Mouse (Mus musculus) lung, postnatal 25 days (tissue): ENCODE results near the gene Fxyd2.

Experiments
- DNase-seq: peaks from one replicate; pipeline ENCODE4 v3.0.0; 2022; ENCODE audit warnings: low spot score

The Fxyd2 gene

DNA sequence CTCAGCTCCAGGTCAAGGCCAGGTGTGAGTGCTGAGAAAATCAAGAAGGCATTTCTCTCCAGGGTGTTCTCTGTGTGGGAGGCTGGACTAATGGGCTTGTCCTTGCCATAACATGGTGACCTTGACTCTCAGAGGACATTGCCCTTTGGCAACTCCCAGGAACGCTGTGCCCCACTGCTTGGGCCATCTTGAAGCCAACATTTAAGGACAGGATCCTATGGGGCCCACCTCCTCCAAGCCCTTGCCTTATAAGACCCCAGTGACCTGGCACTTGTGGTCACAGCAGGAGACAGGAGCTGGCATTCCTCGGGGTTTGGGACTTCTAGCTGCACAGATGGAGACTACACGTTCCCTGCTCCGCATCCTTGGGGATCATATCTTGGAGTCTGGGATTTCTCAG, at the start of gene Fxyd2:
Gene Fxyd2 (plus strand): TSS at position 236 of the 400 bp plus-strand sequence.
- no peak for DNase-seq

DNA sequence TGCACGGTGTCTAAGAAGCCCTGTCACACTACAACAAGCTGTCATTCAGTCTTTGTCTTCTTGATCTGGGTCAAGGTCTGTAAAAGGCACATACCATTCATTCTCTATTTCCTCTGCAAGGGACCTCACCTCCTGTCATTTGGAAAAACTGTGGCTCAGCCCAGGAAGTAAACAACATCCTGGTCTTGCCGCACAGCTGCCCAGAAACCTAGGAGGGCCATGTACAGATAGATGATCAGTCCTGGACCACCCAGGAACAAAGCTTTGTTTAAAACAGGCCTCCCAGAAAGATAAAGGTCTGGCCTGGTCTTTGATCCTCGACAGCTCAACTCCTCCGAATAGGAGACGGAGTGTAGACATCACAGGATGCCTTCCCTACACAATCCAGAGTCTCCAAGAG, 49.6 kb upstream of the Fxyd2 start:
- no peak for DNase-seq

DNA sequence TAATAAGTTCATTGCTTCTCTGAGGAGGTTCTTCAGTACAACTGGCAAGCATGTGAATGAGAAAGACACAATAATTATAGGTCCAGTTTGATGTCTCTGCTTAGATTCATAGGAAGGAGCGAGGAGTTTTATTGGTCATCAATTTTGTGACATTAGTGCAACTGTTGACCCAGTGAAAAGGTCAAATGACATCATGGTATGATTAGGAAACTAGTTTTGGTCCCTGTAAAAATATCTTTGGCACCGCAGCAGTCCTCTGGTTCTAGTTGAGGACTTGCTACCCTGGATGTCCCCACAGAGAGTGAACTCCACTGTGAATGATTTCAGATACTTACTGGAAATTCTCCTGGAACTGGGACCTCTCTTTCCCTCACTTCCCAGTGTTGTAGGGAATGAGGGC, 44.3 kb upstream of the Fxyd2 start:
- no peak for DNase-seq

DNA sequence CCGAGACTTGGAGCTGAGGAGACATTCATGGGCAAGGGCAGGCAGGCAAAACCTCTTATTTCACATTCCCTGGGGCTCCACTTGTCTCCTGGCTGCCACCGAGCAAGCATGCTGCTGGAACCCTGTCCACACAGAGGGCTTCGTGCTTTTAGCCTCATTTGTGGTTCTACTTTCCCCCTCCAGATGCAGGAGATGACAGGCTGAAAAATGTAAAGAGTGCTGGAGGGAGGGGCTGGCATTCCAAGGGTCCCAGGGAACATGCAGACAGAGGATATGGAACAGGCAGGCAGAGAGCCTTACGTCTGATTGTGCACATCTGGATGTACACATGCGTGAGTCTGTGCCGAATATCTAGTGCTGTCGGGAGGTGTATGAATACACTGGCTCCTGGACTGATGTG, 41.1 kb upstream of the Fxyd2 start:
- no peak for DNase-seq

DNA sequence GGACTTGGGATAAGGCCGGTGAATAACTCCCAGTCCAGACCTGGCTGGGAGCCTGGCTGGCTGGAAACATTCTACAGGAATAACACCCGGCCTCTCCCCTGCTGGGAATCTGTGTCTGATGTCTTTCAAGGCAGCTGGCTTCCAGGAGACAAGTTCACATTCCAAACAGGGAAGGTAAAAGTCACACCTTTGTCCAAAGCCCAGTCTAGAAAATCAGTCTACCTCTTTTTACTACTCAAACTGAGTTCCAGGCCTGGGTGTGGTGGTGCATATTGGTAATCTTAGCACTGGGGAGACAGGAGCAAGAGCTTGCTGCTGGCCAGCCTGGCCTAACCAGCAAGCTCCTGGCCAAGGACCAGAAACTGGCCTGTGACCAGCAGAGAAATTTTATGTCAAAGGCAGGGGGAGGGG, 37.4 kb upstream of the Fxyd2 start:
- no peak for DNase-seq

DNA sequence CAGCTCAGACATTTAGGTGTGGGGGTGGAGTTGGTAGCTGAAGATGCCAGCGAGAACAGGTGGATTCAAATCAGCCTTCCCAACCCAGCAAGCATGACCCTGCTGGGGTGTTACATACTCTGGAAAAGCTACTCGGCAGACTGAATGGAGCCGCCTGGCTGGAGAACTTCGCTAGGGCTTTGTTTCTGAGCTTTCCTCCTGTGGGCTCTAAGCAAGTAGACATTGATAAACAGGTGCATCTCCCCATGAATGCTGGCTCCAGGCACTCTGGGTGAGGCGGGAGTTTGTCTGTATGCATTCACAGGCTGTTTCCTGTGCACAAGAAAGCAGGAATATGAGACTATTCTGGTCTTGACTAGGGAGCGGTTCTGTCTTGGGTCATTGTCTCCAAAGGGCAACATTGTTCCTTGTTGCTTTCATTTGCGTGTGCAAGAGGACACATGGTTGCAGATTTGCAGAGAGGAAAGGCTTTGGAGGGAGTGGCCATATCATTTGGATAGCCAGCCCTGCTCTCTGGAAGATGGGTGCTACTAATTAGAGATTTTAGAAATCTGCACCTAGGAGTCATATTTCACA, 35.7 kb upstream of the Fxyd2 start:
- DNase-seq = no peak

DNA sequence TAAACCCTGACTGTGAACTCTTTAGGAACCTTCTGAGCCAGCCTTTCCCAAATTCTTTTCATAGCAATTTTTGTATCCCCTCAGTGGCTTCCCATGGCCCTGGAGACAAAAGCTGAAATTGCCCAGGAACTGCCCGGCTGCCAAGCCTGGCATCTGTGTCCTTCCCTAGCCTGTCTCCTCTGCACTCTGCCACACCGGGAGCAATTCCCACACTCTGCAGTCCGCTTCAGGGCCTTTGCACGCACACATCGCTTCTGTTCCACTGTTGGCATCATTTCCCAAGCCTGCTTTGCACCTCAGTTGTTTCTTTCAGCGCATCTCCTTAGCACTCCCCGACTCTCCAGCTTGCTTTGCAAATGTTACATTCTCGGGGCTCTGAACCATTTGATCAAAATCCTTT, 31.8 kb upstream of the Fxyd2 start:
- DNase-seq = no peak

DNA sequence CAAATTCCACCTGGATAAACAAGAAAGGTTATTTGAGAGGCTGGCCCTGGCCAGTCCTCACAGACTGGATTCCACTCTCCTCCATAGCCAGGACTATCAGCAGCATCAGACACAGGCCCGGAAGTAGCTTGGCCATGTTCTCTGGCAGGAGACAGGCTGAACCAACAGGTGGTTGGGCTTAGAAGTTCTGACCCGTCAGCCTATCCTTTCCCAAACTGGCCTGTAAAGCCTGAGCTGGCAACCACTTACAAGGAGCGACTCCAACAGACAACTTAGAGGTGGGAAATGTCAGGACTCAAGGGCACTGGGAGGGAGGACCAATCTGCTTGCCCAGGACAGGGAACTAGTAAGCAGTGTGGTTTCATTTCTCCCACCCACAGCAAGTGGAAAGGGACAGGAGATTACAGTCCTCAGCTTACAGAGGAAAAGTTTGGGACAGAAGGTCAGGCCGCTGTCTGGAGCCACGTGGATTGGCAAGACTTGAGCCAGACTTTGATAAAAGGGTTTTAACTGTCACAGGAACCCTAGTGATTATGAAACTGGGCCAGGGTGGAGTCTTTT, 31.0 kb upstream of the Fxyd2 start:
- DNase-seq = no peak

DNA sequence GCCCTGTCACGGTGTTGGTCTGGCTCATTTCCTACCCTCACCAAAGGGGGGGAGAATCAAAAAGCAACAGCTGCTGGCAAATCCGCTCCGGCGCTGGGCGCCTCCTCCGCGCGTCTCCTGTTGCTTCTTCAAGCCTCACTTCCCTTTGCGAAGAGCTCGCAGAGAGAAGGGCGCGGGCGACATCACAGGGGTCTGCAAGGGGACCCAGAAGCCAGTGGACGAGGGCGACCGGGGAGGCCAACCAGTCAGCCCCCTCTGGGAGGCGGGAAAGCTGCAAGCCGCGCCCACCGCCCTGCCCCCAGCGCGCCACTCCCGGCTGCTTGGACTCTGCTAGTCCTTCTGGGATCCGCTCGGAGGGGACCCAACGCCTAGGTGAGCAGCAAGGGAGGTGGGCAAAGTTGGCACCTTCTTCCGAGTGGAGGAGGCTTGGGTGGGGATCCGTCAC, 29.3 kb upstream of the Fxyd2 start, which contains the start of gene Fxyd6:
Gene Fxyd6 (plus strand): TSS at position 69 of the 445 bp plus-strand sequence.
- DNase-seq = no peak

DNA sequence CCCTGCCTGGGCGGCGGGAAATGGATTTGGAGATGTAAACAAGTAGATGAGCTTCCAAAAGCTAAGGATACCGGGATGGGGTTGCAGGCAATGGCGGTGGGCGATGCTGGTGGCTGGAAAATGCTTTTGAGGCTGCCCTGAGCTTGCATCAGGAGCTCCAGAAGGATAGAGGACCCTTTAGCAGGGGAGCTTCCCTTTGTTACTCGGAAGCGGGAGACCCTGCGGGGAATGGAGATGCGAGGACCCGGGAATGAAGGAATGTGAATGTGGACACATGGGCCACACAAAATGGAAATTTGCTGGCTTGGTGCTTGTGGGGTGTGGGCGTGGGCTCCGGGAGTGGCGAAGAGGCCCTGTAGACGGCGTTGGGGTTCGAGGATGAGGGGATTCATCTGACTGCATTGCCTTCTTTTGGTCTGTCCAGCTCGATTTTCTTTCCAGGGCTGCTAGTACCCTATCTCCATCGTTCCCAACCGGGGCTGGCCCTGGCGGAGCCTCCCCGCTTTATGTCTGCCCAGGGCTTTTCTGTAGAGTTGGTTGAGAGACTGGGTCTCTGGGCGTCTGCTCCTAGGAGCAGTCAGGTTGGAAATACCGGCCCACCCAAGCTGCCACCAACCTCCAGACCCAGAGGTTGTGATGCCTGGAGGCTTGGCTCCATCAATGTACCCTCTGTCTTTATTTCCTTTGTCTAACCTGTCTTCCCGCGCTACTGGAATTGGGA, 28.7 kb upstream of the Fxyd2 start:
- no peak for DNase-seq

DNA sequence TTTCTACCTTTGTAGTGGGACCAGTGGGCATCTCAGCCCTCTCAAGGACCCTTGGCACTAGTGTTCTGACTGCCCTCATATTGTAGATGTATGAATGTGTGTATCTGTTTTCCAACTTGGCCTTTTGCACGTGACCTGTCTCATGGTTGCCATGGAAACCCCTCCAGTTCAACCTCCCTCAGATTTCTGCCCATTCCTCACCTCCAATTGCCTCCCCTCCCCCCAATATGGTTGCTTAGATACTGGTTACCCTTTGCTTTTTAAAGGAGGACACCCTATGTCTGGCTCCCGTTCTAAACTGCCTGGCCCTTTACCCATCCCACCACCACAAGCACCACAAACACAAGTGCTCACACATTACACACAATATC, 28.1 kb upstream of the Fxyd2 start:
- no peak for DNase-seq

DNA sequence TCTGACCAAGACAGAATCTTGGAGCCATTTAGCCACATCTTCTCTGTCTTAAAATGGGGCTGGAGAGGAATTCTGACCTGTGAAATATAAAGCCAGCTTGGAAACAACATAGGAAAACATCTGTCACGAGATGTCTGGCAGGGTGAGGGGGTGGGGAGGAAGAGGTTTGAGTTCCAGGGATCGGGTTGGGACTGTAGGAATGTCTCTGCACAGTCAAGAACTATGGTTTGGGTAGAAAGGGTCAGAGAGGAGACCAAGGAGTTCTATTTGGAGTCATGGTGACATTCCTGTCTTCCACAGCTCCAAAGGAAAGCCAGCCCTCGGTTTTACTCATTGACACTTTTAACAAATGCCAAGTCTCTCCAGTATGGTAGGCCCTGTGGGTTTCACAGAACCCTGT, 25.6 kb upstream of the Fxyd2 start:
- no peak for DNase-seq

DNA sequence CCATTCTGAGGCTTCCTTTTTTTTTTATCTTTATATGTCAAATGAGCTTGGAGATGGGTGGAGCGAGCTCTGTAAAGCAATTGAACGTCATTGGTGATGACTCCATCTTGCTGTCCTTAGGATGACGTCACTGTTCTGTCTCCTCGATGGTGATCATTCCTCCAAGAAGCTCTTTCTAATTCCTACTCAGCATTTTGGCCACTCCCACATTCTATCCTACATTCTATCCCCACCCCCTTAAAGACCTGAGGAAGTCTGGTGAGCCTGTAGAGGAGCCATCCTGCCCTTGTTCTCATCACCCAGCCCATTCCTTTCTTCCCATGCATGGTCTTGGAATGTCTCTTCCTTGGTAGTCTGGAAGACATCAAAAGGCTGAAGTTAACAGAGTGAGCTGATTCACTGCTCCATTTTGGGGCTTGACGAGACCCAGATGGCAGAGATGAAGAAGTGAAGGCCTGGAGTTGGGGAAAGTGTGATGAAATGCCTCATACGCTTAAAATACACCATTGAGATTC, 24.4 kb upstream of the Fxyd2 start:
- DNase-seq = no peak

DNA sequence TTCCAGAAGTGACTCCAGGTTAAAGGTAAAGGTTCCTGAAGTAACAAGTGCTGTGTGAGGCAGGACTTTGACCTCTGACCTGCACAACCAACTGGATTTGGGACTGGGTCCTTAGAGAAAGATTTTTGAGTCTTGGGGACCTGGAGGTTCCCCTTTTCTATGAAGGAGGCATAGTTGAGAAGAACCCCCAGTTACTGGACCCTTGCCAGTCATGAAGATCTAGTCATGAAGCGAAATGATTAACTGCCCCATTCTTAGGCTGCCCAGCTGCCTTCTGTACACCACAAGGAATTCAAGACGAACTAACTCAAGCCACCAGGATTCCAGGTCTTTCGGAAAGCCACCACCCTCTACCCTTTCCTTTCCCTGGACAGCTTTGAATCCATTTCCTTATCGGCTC, 23.0 kb upstream of the Fxyd2 start:
- DNase-seq = no peak

DNA sequence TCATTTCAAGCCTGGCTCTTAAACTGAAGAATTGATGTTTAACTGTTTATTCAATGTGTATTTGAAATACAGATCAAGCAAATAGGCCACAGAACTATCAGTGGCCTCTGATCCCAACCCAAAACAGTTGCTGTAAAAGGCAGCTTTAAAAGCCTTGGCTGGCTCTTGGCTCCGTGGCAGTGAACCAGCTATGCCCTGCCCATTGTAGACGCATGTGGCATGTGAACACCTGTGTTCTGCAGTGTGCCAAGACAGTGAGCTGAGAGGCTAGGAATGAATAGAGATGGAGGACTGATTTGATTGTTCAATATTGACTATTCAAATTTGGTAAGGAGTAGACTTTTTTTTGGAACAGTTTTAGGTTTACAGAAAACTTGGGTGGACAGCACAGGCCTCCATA, 22.6 kb upstream of the Fxyd2 start:
- DNase-seq = peak; percentile 30

DNA sequence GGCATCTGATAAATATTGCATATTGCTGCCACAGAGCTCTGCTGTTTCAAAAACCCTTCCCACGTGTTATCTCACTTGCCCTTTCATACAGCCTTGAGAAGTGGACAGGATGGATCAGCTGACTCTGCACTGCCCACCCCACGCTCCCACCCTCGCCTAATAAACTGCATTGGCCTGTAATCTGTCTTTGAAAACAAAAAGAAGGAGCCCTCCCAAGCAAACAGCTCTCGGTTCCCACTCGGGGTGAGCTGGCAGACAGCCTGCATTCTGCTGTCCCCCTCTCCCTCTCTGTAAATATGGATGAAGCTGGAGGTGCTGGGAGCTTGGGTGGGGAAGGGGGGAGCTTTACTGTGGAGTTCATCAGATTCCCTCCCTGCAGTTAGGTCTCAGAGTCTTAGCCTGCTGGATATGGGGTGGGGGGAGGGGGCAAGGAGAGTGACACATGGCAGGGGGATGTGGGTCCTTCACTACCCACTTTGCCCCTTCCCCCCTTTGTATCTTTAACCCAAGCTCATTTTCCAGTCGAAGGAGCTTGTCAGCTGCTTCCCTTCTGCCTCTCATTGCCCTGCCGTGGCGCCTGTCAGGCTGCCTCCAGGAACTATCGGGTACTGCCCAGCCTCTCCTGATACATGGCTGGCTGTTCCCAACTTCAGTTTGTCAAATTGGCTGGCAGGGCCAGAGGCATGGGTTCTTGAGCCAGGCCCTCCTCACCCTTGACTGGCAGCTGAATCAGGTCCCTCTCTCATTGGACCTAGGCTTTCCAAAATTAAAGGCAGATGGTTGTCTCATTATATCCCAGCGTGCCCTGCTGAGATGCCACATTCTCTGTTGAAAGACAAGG, 18.8 kb upstream of the Fxyd2 start:
- no peak for DNase-seq

DNA sequence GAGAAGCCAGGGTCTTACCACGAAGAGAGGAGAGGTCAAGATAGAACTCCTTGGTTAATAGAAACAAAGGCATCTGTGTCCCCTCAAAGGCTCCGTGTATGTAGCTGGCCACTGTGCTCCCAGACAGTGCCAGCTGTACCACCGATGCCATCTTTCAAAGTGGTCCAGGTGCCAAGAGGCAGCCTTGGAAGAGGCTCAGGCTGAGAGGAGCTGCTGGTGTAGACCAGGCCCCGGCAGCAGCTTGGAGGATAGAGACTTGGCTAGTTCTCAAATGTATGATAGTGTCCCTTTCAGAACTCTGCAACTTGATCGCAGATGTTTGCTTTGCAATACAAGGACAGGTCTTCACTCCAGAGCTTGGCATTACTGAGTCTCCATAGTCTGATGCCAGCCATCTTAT, 17.1 kb upstream of the Fxyd2 start:
- DNase-seq = no peak

DNA sequence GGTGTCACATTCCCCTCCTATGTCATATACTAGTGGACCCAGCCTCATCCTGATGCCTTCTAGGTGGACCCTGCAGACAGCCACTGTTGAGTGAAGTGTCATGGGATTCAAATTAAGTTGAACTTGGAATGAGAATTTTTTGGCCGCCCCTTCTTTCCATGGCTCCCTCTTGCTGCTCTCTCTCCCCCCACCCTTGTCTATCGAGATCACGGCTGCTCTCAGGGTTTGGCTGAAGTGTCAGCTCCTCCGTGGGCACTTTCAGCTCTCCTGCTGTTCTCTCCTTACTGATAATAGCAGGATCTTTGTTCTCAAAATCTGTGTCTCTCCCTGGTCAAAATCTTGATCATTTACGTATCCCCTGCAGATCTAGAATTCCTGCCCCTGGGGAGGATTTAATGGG, 16.6 kb upstream of the Fxyd2 start:
- no peak for DNase-seq

DNA sequence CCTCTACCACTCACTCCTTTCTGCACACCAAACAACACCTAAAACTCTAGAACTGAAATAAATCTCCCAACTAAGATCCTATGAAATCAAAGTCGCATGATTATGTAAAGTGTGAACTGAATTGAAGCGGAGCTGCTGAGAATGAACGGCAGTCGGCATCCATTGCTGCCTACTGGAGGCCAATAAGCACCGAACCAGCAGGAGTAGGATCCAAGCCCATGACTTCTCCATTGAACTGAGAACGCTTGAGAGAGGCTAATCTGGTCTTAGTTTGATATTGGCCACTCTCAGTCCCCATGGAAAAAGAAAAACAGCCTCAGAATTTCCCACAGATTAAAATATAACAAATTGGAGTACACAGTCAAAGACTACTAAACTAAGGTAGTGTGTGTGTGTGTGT, 15.6 kb upstream of the Fxyd2 start:
- no peak for DNase-seq

DNA sequence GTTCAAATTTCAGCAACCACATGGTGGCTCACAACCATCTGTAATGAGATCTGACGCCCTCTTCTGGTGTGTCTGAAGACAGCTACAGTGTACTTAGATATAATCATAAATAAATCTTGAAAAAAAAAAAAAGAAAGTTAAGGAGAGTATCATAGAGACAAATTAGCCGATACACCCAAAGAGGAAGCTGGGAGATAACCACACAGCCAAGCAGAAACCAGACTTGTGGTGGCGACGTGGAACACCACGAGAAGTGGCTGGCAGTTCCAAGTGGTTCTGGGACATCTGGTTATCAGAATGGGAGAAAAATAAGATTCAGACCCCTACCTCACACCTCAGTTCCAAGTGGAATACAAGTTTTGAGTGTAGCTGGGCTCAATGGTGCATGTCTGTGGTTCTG, 12.8 kb upstream of the Fxyd2 start:
- DNase-seq = no peak

DNA sequence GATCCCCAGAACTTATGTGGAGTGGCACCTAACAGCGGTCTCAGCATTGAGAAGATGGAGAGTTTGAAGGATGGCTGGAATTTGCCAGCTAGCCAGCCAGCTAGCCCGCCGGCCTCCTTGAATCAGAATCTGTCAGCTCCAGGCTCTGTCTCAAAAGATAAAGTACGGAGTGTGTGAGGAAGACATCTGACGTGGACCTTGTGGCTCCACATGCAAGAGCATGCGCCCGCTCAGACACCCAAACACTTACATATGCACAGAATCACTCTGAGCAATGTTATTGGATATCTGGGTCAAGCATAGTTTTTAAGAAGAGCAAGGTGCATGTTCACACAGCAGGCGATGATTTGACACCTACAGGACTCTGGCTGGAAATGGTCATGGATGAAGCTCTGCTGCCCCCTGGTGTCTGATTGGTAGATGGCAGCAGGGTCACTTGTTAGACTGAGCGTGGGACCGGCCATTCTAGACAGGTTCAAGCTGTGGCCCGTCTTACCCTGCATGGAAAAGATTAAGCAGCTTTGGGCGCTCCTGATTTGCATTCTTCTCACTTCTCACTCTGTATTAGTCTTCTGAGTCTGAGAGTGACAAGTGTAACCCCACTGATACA, 11.0 kb upstream of the Fxyd2 start:
- peak; percentile 83 for DNase-seq

DNA sequence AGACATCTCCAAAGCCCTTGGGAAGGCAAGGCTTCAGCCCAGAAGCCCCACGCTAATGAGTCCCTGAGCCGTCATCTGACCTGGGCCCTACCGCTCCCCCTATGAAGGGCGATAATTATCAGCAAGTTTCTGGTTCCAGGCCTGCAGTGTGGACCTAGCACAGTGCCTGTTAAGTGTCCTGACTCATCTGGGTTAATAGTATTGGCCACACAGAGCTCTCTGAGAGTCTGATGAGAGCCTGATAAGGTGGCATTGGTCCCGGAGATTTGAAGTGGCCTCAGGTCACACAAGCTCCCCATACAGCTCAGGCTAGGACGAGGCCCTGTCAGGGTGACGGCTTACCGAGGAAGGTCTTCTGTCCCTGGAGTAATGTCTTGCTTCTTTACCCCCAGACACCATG, 9.9 kb upstream of the Fxyd2 start:
- peak; percentile 37 for DNase-seq
